Mouse (Mus musculus) liver, adult (tissue): ENCODE measurements around the gene Bcl2l12.

Experiments used
- GATA4 ChIP-seq: IDR thresholded peaks from 2 replicates; pipeline ENCODE4 v1.6.1; 2014; ENCODE audit warnings: mild to moderate bottlenecking, low read length; ENCODE audit not compliant: insufficient replicate concordance

Gene Bcl2l12

DNA sequence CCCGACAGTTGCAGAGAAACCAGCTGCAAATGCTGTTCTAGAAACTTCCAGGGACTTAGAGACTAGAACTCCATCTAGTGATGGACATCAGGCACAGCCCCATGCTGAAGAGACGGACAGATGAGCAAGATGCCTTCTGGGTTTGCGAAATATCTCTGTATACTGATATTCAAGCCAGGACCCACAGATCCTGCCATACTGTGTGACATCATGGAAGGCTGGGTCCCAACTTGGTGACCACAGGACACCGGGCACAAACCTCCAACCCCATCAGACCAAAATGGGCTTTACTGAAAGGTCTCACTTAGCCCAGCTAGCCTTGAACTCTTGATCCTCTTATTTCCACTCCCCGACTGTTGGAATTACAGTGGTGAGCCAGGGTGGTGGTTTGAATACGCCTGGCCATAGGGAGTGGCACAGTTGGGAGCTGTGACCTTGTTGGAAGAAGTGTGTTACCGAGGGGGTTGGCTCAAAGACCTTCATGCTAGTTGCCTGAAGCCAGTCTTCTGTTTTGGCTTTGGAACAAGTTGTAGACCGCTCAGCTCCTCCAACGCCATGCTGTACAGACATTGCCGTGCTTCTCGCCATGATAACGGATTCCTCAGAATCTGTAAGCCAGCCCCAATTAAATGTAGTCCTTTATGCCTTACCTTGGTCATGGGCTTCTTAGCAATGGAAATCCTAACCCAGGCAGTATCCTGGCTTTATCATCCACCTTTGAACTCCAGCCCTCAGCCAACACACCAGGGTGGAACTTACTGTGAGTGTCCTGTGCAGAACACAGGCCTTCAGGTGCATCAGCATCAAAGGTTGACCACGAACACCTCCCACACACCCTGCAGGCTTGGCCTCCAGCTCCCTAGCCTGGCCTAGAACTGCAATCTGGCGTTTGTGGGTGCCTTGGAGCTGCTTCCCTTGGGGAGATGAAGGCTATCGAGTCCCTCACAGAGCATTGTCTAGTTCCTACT, 26.1 kb upstream of the Bcl2l12 start:
- TF ChIP-seq GATA4: no peak

DNA sequence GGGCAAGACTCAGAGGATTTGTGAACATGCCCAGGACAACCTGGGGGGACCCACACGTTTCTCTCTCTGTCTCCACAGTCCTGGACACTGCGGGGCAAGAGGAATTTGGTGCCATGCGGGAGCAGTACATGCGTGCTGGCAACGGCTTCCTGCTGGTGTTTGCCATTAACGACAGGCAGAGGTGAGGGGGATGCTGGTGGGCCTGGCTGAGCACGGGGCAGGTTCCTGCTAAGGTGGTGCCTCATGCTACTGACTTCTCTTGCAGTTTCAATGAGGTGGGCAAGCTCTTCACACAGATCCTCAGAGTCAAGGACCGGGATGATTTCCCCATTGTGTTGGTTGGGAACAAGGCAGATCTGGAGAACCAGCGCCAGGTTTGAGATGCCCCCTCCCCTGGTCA, 21.7 kb upstream of the Bcl2l12 start:
- no peak for TF ChIP-seq GATA4

DNA sequence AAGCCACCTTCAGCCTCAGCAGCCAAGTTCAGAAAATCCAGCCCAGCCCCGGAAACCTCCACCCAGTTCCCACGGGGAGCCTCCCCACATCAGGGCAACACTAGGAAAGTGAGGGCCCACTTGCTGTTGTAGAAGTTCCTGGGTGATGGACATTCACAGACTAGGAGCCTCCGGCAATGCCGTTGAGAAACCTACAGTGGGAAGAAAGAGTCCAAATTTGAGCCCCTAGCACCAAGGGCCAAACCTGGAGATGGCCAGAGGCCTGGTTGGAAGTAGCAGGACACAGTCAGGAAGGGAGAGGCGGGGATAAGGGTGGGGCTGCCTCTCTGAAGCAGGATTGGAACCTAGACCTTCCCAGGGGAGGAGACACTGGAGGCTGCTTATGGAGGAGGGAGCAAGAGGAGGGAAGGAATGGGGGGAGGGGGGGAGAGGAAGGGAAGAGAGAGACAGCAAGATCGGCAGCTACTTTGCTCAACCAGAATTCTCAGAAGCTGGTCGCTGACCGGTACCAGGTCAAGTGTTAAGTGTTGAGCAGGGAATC, 20.6 kb upstream of the Bcl2l12 start:
- TF ChIP-seq GATA4: no peak; the same call in 1 of the 2 replicates

DNA sequence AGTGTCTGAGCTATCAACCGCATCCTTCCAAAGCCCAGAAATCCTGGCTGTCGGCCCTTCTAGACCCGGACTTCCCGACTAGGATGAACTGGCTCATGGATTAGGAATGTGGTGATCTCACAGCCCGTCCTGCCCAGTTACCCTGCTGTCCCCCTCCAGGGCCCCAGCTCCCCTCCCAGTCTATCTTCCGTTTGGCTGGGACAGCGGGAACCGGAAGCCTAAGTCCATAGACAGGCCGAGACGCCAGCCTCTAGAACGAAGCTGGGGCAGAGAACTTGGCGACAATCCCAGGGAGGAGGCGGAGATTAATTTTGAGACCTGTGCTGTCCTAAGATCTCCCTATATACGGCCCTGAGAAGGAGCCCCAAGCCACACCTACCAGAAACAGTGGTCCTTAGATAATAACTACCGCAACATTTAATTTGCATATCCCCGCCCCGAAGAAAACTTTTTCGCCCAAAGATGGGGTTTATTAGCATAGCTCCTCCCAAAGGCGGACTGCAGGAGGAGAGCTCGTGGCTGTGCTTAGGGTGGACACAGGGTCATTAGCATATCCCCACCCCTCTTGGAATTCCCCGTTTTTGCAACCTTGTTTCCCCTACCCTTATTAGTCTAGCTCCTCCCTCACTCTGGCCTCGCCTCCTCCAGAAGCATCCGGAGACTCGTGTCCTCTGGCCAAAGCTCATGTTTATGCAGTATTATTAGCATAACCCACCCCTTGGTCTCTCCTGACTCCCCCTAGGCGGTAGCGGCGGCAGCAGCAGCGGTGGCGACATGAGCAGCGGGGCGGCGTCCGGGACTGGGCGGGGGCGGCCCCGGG, 18.9 kb upstream of the Bcl2l12 start, which contains the start of gene Rras:
Rras (plus strand) TSS at position 720 of the 820 bp plus-strand sequence.
- peak; percentile 59; the same call in 1 of the 2 replicates for TF ChIP-seq GATA4

DNA sequence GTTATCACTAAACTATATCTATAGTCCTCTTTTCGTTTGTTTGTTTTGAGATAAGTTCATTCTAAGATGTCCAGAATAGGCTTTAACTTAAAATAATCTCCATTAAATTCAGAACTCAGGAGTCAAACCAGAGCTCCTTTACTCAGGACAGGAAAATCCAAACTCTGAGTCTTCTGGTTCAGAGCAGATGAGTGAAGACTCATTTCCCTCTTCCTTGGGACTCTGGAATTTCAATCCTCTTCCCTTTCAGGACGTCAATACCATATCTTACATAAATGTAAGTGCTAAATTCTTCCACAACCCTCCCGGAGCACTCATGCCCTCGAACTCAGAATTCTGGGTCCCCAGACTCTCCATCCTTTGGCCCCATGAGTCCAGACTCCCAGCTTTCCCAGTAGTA, 18.2 kb upstream of the Bcl2l12 start:
- no peak for TF ChIP-seq GATA4

DNA sequence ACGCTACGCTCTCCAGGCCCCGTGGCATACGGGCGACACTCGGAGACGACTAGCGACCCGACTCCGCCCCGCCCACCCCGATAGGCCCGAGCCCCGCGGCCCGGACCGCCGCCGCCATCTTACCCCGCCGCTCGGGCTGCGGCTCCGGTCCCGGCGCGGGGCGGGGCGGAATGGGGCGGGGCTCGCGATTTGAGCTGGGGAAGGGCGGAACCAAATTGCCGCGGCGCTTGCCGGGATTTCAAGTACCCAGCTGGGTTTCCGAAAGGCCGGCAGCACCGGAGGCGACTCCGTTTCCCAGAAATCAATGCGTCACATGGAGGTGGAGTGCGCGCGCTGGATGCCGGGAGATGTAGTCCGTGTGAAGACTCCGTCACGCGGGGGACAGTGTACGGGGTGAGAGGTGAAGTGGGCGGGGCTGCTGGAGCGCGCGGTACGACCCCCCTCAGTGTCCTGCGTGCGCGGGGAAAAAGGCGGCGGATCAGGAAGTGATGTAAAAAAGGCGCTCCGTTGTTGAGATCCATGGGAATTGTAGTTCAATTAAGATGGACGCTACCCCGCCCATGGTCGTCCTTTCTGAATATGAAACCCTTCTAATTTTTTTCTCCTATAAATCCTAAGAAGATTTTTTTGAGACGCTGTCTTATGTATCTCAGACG, 17.6 kb upstream of the Bcl2l12 start, which contains the start of gene Scaf1:
Scaf1 (minus strand) TSS at position 407 of the 656 bp plus-strand sequence.
- TF ChIP-seq GATA4: no peak

DNA sequence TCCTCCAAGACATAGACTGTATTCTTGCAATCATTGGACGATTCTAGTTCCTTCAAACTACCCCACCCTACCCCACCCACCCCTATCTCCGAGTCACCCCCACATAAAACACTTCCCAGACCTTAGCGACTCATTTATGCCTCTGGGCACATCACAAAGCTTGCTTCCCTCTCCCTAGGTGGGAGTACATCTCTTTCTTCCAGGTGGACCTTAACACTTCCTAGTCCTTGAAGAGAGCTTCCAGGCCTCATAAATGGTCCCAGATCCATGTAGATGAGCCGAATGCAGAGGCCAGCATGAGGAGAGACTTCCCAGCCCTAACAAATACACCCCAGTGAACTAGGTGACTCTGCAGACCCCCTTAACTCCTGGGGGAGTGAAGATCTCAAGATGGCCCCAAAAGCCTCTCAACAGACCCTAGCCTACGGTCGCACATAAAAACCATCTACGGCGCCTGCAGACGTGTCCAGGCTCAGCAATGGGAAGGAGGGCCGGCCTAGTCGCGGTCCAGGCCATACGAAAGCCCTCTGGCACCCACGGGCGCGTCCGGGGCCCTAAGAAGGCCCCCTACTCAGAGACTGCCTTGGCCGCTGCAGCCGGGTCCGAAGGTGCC, 16.9 kb upstream of the Bcl2l12 start:
- TF ChIP-seq GATA4: no peak

DNA sequence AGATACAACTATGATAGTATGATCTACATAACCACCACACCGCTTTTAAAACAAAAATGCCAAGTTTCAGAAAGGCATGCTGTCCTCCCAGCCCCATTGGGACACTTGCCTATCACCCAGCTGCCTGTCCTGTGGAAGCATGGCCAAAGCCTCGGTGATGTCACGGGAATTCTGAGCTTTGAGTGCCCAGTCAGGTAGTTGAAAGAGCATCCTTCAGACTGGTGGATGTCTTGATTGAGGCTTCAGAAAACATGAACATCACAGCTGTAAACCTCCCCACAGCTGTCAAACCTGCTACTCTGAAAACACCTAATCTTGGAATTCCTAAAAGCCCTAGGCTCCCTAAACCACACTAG, 15.6 kb upstream of the Bcl2l12 start:
- no peak for TF ChIP-seq GATA4

DNA sequence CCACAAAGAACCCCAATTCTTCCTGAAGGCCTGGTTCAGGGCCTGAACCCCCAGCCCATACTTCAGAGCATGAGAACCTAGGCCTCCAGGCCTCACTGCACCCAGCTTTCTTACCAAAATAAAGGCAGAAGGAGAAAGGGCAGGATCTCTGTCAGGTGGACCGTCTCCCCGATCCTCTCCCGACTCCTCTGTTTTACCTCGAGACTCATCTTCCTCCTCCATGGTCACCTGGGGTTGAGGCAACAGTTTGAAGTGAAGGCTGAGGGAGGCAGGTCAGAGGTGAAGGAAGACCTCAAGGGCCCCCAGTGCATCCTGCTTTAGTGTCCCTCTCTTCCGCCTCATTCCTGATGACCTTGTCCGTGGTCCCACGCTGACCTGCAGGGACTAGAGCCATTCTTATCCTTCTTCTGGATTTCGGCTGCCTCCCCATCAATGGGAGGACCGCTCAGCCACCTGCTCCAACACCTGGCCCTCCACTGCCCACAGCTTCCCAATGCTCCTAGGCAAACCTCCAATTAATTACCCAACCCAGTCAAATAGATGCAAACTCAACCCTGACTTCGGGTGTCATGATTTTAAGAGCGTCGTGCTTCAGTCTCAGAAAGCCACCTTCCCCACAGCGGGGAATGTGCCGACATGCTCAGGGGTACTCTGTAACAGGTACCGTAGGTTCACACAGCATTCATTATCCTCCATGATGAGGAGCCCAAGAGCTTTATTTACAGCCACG, 15.0 kb upstream of the Bcl2l12 start:
- TF ChIP-seq GATA4: no peak

DNA sequence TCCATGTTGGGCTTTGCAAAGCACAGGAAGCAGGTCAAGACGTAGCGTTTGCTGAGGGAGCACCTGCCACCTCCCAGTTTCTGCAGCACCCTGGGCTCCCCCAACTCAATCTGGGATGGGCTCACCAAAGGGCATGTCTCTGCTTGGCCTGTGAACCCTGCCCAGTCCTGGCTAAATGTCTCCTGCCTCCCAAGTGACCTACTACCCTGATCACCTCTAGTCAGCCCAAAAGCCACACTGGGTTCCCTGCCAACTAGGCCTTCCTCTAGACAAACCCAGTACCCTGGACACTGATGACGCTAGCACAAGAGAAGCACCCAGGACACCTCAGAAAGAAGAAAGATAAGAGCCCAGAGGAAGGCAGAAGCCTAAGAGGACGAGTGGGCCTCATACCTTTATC, 14.3 kb upstream of the Bcl2l12 start:
- TF ChIP-seq GATA4: no peak

DNA sequence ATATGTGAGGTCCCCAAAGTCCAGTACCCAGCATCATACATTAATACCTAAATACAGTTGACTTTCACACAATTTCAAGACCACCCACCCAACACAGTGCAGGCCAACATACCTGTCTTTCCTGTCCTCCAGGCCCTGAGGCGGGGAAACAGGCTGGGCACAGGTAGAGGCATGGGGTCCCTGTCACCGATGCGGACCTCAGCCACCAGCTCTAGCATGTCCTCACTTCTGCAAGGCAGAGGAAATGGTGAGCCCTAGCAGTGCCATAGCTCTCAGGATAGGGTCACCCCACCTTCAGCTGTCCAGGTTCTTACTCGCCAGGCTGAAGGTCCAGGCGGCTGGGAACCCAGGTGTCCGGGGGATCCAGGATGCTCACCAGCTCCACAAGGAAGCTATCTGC, 13.5 kb upstream of the Bcl2l12 start:
- TF ChIP-seq GATA4: no peak

DNA sequence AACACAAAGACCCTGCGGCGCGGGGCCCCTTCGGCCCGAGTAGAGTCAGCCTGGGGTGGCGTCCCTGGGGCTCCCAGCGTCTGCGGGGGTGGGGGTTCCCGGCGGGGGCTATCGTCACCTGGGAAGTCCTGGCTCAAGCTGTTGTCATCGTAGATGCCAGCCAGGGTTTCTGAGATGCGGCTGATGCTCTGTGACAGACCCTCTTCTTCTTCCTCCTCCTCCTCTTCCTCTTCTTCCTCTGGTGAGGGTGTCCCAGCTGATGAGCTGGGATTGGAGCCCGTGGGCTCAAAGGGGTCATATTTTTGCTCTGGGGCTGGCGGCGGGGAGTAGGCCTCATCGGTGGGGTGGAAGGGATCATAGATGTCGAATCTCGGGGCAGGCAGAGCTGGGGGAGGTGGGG, 9.9 kb upstream of the Bcl2l12 start:
- TF ChIP-seq GATA4: no peak

DNA sequence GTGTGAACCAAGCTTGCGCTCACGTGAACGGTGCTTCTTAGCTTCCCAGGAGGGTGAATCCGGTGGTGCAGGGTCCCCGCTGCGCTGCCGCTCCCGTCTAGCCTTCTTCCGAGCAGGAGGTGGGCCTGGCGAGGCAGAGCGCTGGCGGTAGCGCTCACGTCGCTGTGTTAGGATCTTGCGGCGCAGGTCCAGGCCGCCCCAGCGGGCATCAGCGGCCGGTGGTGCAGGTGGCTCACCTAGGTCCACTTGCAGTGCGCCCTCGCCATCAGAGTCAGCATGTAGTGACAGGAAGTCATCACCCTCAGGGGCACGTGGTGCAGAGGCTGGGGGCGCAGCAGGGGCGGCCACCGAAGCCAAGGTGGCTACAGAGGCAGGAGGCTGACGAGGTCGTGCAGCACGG, 9.3 kb upstream of the Bcl2l12 start:
- TF ChIP-seq GATA4: no peak

DNA sequence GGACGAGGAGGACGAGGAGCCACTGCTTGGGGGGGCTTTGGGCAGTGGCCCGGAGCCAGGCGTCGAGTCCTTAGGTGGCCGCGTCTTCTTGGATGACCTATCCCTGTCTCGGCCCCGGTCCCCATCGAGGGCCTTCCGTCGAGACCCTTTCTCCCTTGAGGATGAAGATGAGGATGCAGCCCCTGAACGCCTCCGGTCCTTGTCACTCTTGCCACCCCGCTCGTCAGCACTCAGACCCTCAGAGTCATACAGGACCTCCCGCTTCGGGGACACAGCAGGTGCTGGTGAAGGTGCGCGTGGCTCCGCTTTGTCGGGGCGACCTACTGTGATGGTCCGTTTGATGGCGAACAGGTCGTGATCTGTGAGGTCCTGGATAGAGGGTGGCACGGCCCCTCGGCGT, 8.6 kb upstream of the Bcl2l12 start:
- no peak for TF ChIP-seq GATA4
